Mouse (Mus musculus): ENCODE results near the gene Alyref2. TPM values are rescaled to one million over a fixed set of nuclear protein-coding genes. Genes with fewer than 3 reads are reported as not detected.
"Not testable (repeated sequence)": the region's sequence is repeated elsewhere in the genome, so short reads cannot be mapped to it uniquely, and the experiment has no call there.

Alyref2 gene
- polyA plus RNA-seq, 1 experiment from 2014 or later, result 15.7 TPM

DNA sequence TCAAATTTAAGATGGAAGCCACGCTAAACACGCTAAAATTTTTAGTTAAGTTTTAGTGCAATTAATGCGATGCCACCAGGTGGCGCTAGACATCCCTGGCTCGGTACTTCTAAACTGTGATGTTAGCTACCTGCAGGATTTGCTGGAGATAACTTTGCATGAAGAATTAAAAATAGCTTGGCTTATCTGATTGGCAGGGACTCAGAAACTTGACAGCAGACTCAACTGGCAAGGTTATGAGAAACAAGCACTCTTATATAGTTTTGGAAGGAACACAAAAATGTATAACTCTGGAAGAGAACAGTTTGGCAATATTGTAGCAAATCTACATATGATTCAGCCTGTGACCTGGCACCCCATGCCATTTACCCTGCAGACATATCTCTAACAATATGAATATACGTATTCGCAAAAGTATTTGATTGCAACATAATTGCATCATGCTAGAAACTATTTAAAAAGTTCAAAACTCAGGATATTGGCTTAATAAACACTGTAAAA lies 32.9 kb upstream of the Alyref2 start:
- Histone ChIP-seq H3K4me3 (ENCODE audit: low read depth, low read length) (no peak overlapping the region), H3K36me3 (ENCODE audit: control insufficient read depth, insufficient read depth, low read length) (no peaks in the 10 kb centered on the region), H3K27ac (ENCODE audit: low read depth, low read length) (no peak overlapping the region), H3K27me3 (ENCODE audit: control insufficient read depth, insufficient read depth, low read length) (no peaks in the 10 kb centered on the region), H3K4me2 (ENCODE audit: low read depth) (no peak overlapping the region), H3K9ac (ENCODE audit: low read length) (no peak overlapping the region), H3K4me1 (ENCODE audit: control insufficient read depth, insufficient read depth, low read length) (no peaks in the 10 kb centered on the region), H3K9me3 (ENCODE audit: control insufficient read depth, low read length) (no peaks in the 10 kb centered on the region)
- 41% methylated on average over 7 of the region's 7 CpGs for WGBS
- ATAC-seq (ENCODE audit: insufficient read depth, low FRiP score, low TSS enrichment) (no peak), DNase-seq (ENCODE audit: low spot score) (peak; percentile 53)

DNA sequence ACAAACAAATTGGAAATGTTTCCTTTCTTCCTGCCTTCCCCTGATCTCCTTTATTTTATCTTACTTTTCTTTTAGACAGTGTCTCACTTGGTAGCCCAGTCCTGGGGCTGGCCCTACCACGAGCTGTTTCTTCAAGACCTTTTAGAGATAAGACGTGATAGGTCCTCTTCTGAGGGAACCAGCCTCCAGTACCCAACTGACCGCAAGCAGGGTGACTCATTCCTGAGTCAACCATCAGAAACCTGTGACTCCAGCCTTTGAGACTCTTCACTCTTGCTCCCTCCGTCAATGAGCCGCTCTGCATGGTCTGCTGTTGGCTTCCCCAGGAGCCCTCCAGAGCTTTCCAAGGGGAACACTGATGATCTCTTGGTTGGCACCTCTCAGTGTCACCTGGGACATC lies 32.4 kb upstream of the Alyref2 start:
- no peak overlapping the region for H3K4me3 ChIP-seq (ENCODE audit: low read depth, low read length)
- H3K9ac ChIP-seq (ENCODE audit: low read length), result no peak overlapping the region
- no peak overlapping the region for H3K4me2 ChIP-seq (ENCODE audit: low read depth)
- ATAC-seq (ENCODE audit: insufficient read depth, low FRiP score, low TSS enrichment) (no peak), DNase-seq (ENCODE audit: low spot score) (no peak)
- H3K36me3 ChIP-seq (ENCODE audit: control insufficient read depth, insufficient read depth, low read length), result no peaks in the 10 kb centered on the region
- no peaks in the 10 kb centered on the region for H3K27me3 ChIP-seq (ENCODE audit: control insufficient read depth, insufficient read depth, low read length)
- H3K9me3 ChIP-seq (ENCODE audit: control insufficient read depth, low read length), result no peaks in the 10 kb centered on the region
- no peaks in the 10 kb centered on the region for H3K4me1 ChIP-seq (ENCODE audit: control insufficient read depth, insufficient read depth, low read length)
- WGBS, result 90% methylated on average over 5 of the region's 5 CpGs
- no peak overlapping the region for H3K27ac ChIP-seq (ENCODE audit: low read depth, low read length)

DNA sequence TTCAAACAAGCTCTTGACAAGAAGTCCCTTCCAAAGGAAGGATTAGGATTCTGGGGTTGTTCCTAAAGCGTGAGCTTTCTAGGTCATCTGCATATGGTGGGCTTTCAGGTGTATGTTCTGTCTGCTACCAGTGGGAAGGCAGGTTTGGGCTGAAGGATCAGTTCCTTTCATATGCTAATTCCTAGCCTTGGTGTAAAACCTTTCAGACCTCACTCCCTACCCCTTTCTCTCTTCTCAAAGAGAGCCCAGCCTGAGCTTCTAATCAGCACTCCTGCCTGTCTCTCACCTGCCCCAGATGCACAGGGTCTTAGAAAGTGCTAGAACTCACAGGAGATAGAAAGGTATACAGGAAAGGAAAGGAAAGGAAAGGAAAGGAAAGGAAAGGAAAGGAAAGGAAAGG lies 31.8 kb upstream of the Alyref2 start:
- Histone ChIP-seq H3K4me3 (ENCODE audit: low read depth, low read length) (no peak overlapping the region), H3K27ac (ENCODE audit: low read depth, low read length) (no peak overlapping the region), H3K27me3 (ENCODE audit: control insufficient read depth, insufficient read depth, low read length) (no peaks in the 10 kb centered on the region), H3K4me1 (ENCODE audit: control insufficient read depth, insufficient read depth, low read length) (no peaks in the 10 kb centered on the region), H3K9ac (ENCODE audit: low read length) (no peak overlapping the region), H3K9me3 (ENCODE audit: control insufficient read depth, low read length) (no peaks in the 10 kb centered on the region), H3K36me3 (ENCODE audit: control insufficient read depth, insufficient read depth, low read length) (no peaks in the 10 kb centered on the region), H3K4me2 (ENCODE audit: low read depth) (no peak overlapping the region)
- no peak for DNase-seq (ENCODE audit: low spot score)
- no peak for ATAC-seq (ENCODE audit: insufficient read depth, low FRiP score, low TSS enrichment)
- whole genome bisulfite sequencing, result 48% methylated on average over 1 of the region's 1 CpGs

DNA sequence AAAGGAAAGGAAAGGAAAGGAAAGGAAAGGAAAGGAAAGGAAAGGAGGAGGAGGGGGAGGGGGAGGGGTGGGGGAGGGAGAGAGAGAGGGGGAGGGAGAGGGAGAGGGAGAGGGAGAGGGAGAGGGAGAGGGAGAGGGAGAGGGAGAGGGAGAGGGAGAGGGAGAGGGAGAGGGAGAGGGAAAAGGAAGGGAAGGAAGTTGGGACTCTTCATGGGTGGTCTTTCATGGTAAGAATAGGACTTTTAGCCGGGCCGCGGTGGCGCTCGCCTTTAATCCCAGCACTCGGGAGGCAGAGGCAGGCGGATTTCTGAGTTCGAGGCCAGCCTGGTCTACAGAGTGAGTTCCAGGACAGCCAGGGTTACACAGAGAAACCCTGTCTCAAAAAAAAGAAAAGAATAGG lies 31.3 kb upstream of the Alyref2 start:
- not testable (repeated sequence) for H3K9ac ChIP-seq (ENCODE audit: low read length); ATAC-seq (ENCODE audit: insufficient read depth, low FRiP score, low TSS enrichment); H3K27ac ChIP-seq (ENCODE audit: low read depth, low read length); DNase-seq (ENCODE audit: low spot score); H3K27me3 ChIP-seq (ENCODE audit: control insufficient read depth, insufficient read depth, low read length); H3K36me3 ChIP-seq (ENCODE audit: control insufficient read depth, insufficient read depth, low read length); H3K4me1 ChIP-seq (ENCODE audit: control insufficient read depth, insufficient read depth, low read length); H3K9me3 ChIP-seq (ENCODE audit: control insufficient read depth, low read length); H3K4me2 ChIP-seq (ENCODE audit: low read depth); H3K4me3 ChIP-seq (ENCODE audit: low read depth, low read length)
- WGBS, result 90% methylated on average over 8 of the region's 8 CpGs

DNA sequence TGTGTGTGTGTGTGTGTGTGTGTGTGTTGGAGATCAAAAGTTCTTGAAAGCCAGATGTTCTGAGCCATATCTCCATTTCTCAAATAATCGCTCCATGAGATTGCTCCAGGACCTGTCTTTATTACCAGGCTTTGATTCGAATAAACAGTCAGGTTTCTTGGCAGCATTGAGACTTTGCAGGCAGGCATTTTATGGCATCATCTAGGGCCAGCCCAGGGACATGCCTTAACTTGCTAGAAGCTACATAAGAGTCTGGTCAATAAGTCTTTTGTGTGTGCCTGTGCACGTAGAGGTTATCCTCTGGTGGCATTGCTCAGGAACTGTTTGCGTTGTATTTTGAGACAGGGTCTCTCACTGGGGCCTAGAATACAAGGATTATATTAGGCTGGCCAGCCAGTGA lies 29.8 kb upstream of the Alyref2 start:
- no peak overlapping the region for H3K4me2 ChIP-seq (ENCODE audit: low read depth)
- 73% methylated on average over 4 of the region's 4 CpGs for WGBS
- H3K36me3 ChIP-seq (ENCODE audit: control insufficient read depth, insufficient read depth, low read length), result no peaks in the 10 kb centered on the region
- H3K4me3 ChIP-seq (ENCODE audit: low read depth, low read length), result no peak overlapping the region
- H3K9ac ChIP-seq (ENCODE audit: low read length), result no peak overlapping the region
- no peaks in the 10 kb centered on the region for H3K9me3 ChIP-seq (ENCODE audit: control insufficient read depth, low read length)
- ATAC-seq (ENCODE audit: insufficient read depth, low FRiP score, low TSS enrichment), result no peak
- DNase-seq (ENCODE audit: low spot score), result no peak
- no peaks in the 10 kb centered on the region for H3K27me3 ChIP-seq (ENCODE audit: control insufficient read depth, insufficient read depth, low read length)
- H3K4me1 ChIP-seq (ENCODE audit: control insufficient read depth, insufficient read depth, low read length), result no peaks in the 10 kb centered on the region
- no peak overlapping the region for H3K27ac ChIP-seq (ENCODE audit: low read depth, low read length)

DNA sequence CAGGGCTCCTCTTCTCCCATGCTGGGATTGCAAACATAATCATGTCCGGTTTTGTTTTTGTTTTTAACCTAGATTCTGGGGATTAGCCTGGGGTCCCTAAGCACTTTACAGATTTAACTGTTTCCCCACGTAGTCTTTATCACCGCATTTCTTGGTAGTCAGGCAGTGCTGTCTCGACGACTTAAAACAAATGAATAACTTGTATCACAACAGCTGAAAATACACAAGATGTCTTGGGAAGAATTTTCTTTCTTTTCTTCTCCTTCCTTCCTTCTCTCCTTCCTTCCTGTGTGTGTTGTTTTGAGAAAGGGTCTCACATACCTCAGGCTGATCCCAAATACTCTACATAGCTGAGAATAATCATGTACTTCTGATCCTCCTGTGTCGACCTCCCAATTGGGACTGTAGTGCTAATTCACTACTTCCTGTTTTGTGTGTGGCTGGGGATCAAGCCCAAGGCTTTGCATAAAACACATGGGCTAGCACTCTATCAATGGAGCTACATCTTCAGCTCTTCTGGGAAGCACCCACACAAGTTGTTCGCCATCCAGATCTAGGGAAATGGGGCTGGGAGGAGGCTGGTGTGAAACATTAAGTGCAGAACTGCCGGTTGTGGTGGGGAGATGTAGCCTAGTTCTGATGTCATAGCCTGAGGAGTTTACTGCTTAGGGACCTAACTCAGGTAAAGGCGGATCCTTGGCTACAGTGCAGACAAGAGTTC lies 29.2 kb upstream of the Alyref2 start:
- Histone ChIP-seq H3K27ac (ENCODE audit: low read depth, low read length) (no peak overlapping the region), H3K9me3 (ENCODE audit: control insufficient read depth, low read length) (no peaks in the 10 kb centered on the region), H3K9ac (ENCODE audit: low read length) (no peak overlapping the region), H3K4me1 (ENCODE audit: control insufficient read depth, insufficient read depth, low read length) (no peaks in the 10 kb centered on the region), H3K4me3 (ENCODE audit: low read depth, low read length) (no peak overlapping the region), H3K4me2 (ENCODE audit: low read depth) (no peak overlapping the region), H3K36me3 (ENCODE audit: control insufficient read depth, insufficient read depth, low read length) (no peaks in the 10 kb centered on the region), H3K27me3 (ENCODE audit: control insufficient read depth, insufficient read depth, low read length) (no peaks in the 10 kb centered on the region)
- ATAC-seq (ENCODE audit: insufficient read depth, low FRiP score, low TSS enrichment), result no peak
- no peak for DNase-seq (ENCODE audit: low spot score)
- 79% methylated on average over 9 of the region's 9 CpGs for WGBS

DNA sequence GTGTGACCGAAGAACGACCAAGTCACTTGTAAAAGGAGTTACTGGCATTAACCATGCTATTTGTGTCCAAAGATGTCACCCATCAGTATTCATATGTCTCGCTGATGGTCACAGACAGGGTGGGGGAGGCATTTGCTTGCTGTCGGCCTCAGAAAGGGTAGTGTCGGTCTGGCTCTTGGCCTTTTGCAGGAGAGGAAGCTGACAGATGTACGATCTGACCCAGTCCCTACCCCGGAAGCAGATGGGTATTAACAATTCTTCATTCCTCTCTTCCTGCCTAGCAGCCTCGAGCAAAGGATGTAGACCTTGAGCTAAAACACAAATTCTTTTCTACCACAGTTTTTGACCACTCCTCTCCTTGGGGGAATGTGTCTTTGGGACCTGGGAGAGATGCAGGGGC lies 26.2 kb upstream of the Alyref2 start:
- DNase-seq (ENCODE audit: low spot score), result no peak
- H3K27me3 ChIP-seq (ENCODE audit: control insufficient read depth, insufficient read depth, low read length), result no peaks in the 10 kb centered on the region
- no peak overlapping the region for H3K4me3 ChIP-seq (ENCODE audit: low read depth, low read length)
- no peak overlapping the region for H3K4me2 ChIP-seq (ENCODE audit: low read depth)
- no peaks in the 10 kb centered on the region for H3K4me1 ChIP-seq (ENCODE audit: control insufficient read depth, insufficient read depth, low read length)
- no peaks in the 10 kb centered on the region for H3K9me3 ChIP-seq (ENCODE audit: control insufficient read depth, low read length)
- H3K36me3 ChIP-seq (ENCODE audit: control insufficient read depth, insufficient read depth, low read length), result no peaks in the 10 kb centered on the region
- WGBS, result 82% methylated on average over 8 of the region's 8 CpGs
- no peak overlapping the region for H3K9ac ChIP-seq (ENCODE audit: low read length)
- H3K27ac ChIP-seq (ENCODE audit: low read depth, low read length), result no peak overlapping the region
- ATAC-seq (ENCODE audit: insufficient read depth, low FRiP score, low TSS enrichment), result no peak

DNA sequence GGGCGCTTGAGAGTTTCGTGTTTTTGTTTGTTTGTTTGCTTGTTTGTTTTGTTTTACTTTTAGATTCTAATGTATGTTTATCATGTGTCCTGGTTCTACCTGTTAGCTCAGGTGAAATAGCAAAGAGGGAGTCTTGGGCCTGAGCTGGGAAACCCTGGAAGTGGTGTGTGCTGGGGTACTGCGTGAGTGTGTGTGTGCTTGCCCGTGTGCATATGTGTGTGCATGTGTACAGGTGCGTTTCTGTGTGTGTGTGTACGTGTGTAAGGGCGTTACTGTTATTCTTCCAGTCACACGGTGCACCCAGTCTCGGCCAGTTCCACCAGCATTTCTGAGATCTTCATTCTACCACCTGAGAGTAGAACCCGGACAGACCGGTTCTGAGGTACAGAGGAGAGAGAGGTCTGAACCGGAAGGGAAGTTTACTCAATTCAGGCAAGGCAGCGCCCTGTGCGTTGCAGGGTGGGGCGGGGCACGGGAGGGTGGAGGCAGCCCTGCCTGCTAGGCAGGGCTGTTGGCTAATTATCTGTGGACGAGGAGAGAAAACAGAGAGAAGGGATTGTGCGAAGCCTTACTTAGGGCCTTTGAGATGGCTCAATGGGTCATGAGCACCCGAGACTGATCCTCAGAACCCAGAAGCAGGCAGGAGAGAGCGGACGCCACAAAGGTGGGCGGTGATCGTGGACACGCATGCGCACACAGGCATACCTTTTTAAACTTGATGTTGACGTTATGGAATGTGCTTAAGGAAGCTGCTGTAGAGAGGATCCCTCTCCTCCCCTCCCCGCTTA lies 25.3 kb upstream of the Alyref2 start:
- no peak for ATAC-seq (ENCODE audit: insufficient read depth, low FRiP score, low TSS enrichment)
- no peak overlapping the region for H3K27ac ChIP-seq (ENCODE audit: low read depth, low read length)
- no peaks in the 10 kb centered on the region for H3K4me1 ChIP-seq (ENCODE audit: control insufficient read depth, insufficient read depth, low read length)
- no peaks in the 10 kb centered on the region for H3K27me3 ChIP-seq (ENCODE audit: control insufficient read depth, insufficient read depth, low read length)
- no peaks in the 10 kb centered on the region for H3K36me3 ChIP-seq (ENCODE audit: control insufficient read depth, insufficient read depth, low read length)
- H3K4me2 ChIP-seq (ENCODE audit: low read depth), result peak overlapping the region; percentile 39
- peak overlapping the region; percentile 18; the same call in 1 of the 2 replicates for H3K4me3 ChIP-seq (ENCODE audit: low read depth, low read length)
- no peaks in the 10 kb centered on the region for H3K9me3 ChIP-seq (ENCODE audit: control insufficient read depth, low read length)
- no peak overlapping the region; the same call in 1 of the 2 replicates for H3K9ac ChIP-seq (ENCODE audit: low read length)
- WGBS, result 67% methylated on average over 27 of the region's 27 CpGs
- DNase-seq (ENCODE audit: low spot score), result no peak

DNA sequence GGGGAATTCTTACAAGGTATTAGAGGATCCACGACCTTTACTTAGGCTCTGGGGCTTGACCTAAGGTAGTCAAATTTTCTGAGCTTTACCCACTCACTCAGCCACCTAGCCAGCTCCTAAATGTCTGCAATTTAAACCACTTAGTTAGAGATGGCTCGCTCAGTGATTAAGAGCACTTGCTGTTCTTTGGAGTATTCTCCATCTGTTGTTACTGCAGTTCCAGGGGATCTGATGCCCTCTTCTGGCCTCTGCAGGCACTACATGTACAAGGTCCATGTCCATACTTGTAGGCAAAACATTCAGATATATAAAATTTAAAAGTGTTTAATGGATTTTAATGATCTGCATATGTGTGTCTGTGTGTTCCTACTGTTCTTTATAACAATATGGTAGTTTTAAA lies 24.3 kb upstream of the Alyref2 start:
- DNase-seq (ENCODE audit: low spot score) (peak; percentile 33), ATAC-seq (ENCODE audit: insufficient read depth, low FRiP score, low TSS enrichment) (no peak)
- Histone ChIP-seq H3K4me1 (ENCODE audit: control insufficient read depth, insufficient read depth, low read length) (no peaks in the 10 kb centered on the region), H3K36me3 (ENCODE audit: control insufficient read depth, insufficient read depth, low read length) (no peaks in the 10 kb centered on the region), H3K27me3 (ENCODE audit: control insufficient read depth, insufficient read depth, low read length) (no peaks in the 10 kb centered on the region), H3K27ac (ENCODE audit: low read depth, low read length) (no peak overlapping the region), H3K4me2 (ENCODE audit: low read depth) (no peak overlapping the region), H3K4me3 (ENCODE audit: low read depth, low read length) (no peak overlapping the region), H3K9me3 (ENCODE audit: control insufficient read depth, low read length) (no peaks in the 10 kb centered on the region), H3K9ac (ENCODE audit: low read length) (no peak overlapping the region)
- 50% methylated on average over 2 of the region's 2 CpGs for WGBS
